Mouse (Mus musculus) hindbrain, embryonic 15.5 days (tissue): ENCODE measurements around the gene Them7. TPM values are rescaled to one million over a fixed set of nuclear protein-coding genes. Genes with fewer than 3 reads are reported as not detected.

Experiments
- ATAC-seq: fragments of 200-750 bp; cut with Nextera tagmentation; 2 replicates; pipeline ENCODE4 v1.8.0; 2017; ENCODE audit warnings: low read depth, moderate number of reproducible peaks, moderate TSS enrichment; ENCODE audit not compliant: low FRiP score
- H3K27ac ChIP-seq: fragments of 300-500 bp; sonication (generic); replicated peaks from 2 replicates; pipeline ENCODE4 v1.5.1; 2015; ENCODE audit warnings: mild to moderate bottlenecking, inconsistent platforms
- H3K27me3 ChIP-seq: fragments of 300-500 bp; sonication (generic); 2 replicates; pipeline ENCODE4 v1.6.1; 2015; ENCODE audit warnings: control low read depth, inconsistent platforms
- H3K36me3 ChIP-seq: fragments of 300-500 bp; sonication (generic); 2 replicates; pipeline ENCODE4 v1.6.1; 2015; ENCODE audit warnings: control low read depth, inconsistent platforms
- H3K4me1 ChIP-seq: fragments of 300-500 bp; sonication (generic); replicated peaks from 2 replicates; pipeline ENCODE4 v1.6.1; 2015; ENCODE audit warnings: control low read depth, inconsistent platforms
- H3K4me2 ChIP-seq: fragments of 300-500 bp; sonication (generic); 2 replicates; pipeline ENCODE4 v1.6.1; 2015; ENCODE audit warnings: moderate library complexity, mild to moderate bottlenecking, inconsistent platforms
- H3K4me3 ChIP-seq: fragments of 300-500 bp; sonication (generic); 2 replicates; pipeline ENCODE4 v1.5.1; 2015; ENCODE audit warnings: mild to moderate bottlenecking, inconsistent platforms
- H3K9ac ChIP-seq: fragments of 300-500 bp; sonication (generic); 2 replicates; pipeline ENCODE4 v1.6.1; 2015; ENCODE audit warnings: inconsistent platforms
- H3K9me3 ChIP-seq: fragments of 300-500 bp; sonication (generic); 2 replicates; pipeline ENCODE4 v1.6.1; 2016; ENCODE audit warnings: control low read depth, inconsistent platforms
- WGBS: fragments of 180-500 bp; shearing (Covaris S2); methylation state at CpG from one replicate; pipeline ENCODE4 v1.1.7; 2015; 5-methylcytosine and 5-hydroxymethylcytosine counted together
- polyA plus RNA-seq: library from polyadenylated mRNA; unstranded; fragments of >200 nt; fragmentation: Nextera tagmentation; extraction: Ambion mirVana; gene quantifications from 2 replicates; pipeline ENCODE4 v1.2.1, GENCODE M21; 2015

Gene Them7
- polyA plus RNA-seq, 1 experiment from 2014 or later = 0.09 TPM

DNA sequence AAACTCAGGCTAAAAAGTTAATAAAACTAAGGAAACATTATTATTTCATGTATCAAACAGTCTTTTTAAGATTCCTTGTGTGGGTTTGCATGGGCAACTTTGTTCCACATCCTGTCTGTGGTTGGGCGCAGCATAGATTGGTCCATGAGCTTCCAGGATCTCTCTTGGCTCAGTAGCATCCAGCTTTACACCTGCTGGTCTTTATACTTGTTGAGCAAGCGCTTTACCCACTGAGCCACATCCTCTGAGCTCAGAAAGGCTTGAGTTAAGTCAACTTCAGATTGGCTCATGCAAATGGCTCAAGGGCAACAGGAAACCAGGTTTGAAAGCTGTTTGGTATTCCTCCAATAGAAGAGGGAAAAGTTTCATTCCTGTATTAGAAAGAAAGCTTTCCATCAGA, 178.1 kb downstream of the Them7 start:
- H3K27ac ChIP-seq = no peak overlapping the region
- H3K9me3 ChIP-seq = no peaks in the 10 kb centered on the region
- no peak overlapping the region for H3K4me2 ChIP-seq
- no peak overlapping the region for H3K9ac ChIP-seq
- no peak overlapping the region for H3K4me3 ChIP-seq
- H3K27me3 ChIP-seq = peaks cover 9% of the 10 kb centered on the region; the same call in 1 of the 2 replicates
- 86% methylated on average over 2 of the region's 2 CpGs for WGBS
- ATAC-seq = no peak
- no peaks in the 10 kb centered on the region for H3K36me3 ChIP-seq
- H3K4me1 ChIP-seq = peaks cover 19% of the 10 kb centered on the region

DNA sequence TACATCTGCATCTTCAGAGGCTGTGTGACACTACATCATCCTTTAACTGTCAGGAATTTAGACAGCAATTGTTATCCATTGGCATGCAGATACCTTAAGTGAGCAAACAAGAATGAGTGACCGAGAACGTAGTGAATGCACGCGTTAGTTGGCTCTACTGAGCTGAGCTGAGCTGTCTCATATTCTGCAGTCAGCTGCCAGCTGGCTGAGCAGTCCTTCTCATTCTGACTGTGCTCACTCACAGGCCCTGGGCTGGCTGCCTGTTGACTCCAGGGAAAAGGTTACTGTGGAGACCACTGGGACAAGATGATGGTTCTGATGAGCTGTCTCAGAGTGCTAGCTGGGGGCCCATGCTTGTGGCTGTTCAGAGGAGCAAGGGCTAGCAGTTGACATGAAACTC, 184.4 kb downstream of the Them7 start:
- Histone ChIP-seq H3K4me2 (no peak overlapping the region), H3K4me3 (no peak overlapping the region), H3K36me3 (no peaks in the 10 kb centered on the region), H3K4me1 (no peaks in the 10 kb centered on the region), H3K9me3 (no peaks in the 10 kb centered on the region), H3K27me3 (no peaks in the 10 kb centered on the region), H3K9ac (no peak overlapping the region), H3K27ac (no peak overlapping the region)
- 49% methylated on average over 4 of the region's 4 CpGs for WGBS
- ATAC-seq = peak; percentile 59; the same call in 1 of the 2 replicates

GRCm38 (mm10) chr2:105409253-105409652, 185.1 kb downstream of the Them7 start:
- H3K9me3 ChIP-seq = no peaks in the 10 kb centered on the region
- H3K36me3 ChIP-seq = no peaks in the 10 kb centered on the region
- WGBS = 84% methylated on average over 1 of the region's 1 CpGs
- H3K4me1 ChIP-seq = no peaks in the 10 kb centered on the region
- no peak overlapping the region for H3K27ac ChIP-seq
- H3K9ac ChIP-seq = no peak overlapping the region
- H3K4me3 ChIP-seq = no peak overlapping the region
- ATAC-seq = no peak
- H3K27me3 ChIP-seq = no peaks in the 10 kb centered on the region
- H3K4me2 ChIP-seq = no peak overlapping the region

DNA sequence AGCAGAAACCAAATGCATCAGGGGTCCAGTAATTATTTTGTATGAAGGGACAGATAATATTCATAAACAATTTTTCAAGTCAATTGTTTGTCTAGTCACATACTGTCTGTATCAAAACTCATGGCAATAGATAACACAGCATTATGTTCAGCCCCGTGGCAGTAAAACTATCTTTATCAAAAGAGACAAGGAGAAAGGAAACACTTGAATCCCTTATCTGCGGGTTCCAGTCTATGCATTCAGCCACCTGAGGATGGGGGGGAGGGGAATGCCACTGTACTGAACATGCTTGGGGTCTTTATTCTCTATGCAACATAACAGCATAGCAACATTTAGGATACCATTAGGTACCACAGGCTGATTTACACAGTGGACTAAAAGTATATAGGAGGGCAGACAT, 190.2 kb downstream of the Them7 start:
- no peak for ATAC-seq
- Histone ChIP-seq H3K27me3 (no peaks in the 10 kb centered on the region), H3K4me1 (peaks cover 22% of the 10 kb centered on the region), H3K9me3 (no peaks in the 10 kb centered on the region), H3K27ac (no peak overlapping the region), H3K4me2 (no peak overlapping the region), H3K4me3 (no peak overlapping the region), H3K9ac (no peak overlapping the region), H3K36me3 (no peaks in the 10 kb centered on the region)
- 77% methylated on average over 2 of the region's 2 CpGs for WGBS

DNA sequence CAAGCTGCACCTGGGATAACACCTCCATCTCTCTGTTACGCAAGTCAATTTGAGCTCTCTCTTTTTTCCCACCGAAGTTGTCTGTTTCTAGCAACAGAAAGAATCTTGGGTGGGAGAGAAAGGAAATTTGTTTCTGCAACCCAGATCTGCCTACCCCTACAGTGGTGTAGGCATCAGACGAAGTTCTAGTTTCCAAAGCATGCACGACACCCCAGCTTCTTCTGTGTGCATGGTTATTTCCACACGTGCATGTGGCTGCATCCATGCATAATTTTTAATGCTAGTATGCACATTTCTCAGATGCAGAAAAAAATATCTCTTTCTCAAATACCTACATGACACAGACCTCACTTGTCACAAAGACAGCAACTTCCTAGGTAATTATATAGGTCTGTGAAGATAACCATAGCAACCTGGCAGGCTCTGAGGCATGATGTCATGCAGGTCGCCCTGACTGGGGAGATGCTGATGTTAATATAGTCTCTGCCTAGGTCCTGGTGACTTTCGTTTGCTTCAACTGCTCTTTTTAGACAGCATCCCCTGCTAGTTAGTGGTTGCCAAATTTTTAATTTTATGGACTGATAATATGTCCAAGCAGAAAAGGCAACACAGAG, 192.0 kb downstream of the Them7 start:
- no peaks in the 10 kb centered on the region for H3K9me3 ChIP-seq
- H3K4me1 ChIP-seq = peaks cover 22% of the 10 kb centered on the region
- H3K27me3 ChIP-seq = no peaks in the 10 kb centered on the region
- no peak overlapping the region for H3K4me3 ChIP-seq
- no peaks in the 10 kb centered on the region for H3K36me3 ChIP-seq
- H3K9ac ChIP-seq = no peak overlapping the region
- 51% methylated on average over 7 of the region's 7 CpGs for WGBS
- H3K4me2 ChIP-seq = no peak overlapping the region
- peak; percentile 75 for ATAC-seq
- H3K27ac ChIP-seq = no peak overlapping the region

- Histone ChIP-seq H3K4me3 (no peak overlapping the region), H3K9ac (no peak overlapping the region), H3K4me1 (peaks cover 22% of the 10 kb centered on the region), H3K36me3 (no peaks in the 10 kb centered on the region), H3K4me2 (peak overlapping the region; percentile 1; the same call in 1 of the 2 replicates), H3K27me3 (no peaks in the 10 kb centered on the region), H3K27ac (peak overlapping the region; percentile 18; the same call in 1 of the 2 replicates), H3K9me3 (no peaks in the 10 kb centered on the region)
- 0 out of 2 replicates have a peak, but pooled peaks have one; percentile 59 for ATAC-seq
- 24% methylated on average over 8 of the region's 8 CpGs for WGBS
Measured at GRCm38 (mm10) chr2:105416660-105417348, 192.7 kb downstream of the Them7 start.

DNA sequence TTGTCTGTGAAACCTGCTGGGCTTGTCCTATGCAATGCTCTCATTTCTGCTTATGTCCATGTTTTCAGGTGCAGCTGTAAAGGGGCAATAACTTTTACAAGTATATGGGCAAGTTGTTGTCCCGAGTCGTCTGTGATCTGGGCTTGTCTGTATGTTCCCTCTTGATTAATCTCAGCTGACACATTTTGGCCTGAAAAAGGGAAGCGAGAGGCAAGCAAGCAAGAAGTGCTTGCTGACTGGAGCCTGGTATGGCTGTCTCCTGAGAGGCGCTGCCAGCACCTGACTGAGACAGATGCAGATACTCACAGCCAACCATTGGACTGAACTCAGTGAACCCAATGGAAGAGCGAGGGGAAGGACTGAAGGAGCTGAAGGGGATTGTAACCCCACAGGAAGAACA, 193.5 kb downstream of the Them7 start:
- Histone ChIP-seq H3K27ac (no peak overlapping the region), H3K36me3 (no peaks in the 10 kb centered on the region), H3K4me2 (no peak overlapping the region), H3K9me3 (no peaks in the 10 kb centered on the region), H3K27me3 (no peaks in the 10 kb centered on the region), H3K4me1 (peaks cover 22% of the 10 kb centered on the region), H3K4me3 (no peak overlapping the region), H3K9ac (no peak overlapping the region)
- no peak for ATAC-seq
- 82% methylated on average over 5 of the region's 5 CpGs for WGBS

DNA sequence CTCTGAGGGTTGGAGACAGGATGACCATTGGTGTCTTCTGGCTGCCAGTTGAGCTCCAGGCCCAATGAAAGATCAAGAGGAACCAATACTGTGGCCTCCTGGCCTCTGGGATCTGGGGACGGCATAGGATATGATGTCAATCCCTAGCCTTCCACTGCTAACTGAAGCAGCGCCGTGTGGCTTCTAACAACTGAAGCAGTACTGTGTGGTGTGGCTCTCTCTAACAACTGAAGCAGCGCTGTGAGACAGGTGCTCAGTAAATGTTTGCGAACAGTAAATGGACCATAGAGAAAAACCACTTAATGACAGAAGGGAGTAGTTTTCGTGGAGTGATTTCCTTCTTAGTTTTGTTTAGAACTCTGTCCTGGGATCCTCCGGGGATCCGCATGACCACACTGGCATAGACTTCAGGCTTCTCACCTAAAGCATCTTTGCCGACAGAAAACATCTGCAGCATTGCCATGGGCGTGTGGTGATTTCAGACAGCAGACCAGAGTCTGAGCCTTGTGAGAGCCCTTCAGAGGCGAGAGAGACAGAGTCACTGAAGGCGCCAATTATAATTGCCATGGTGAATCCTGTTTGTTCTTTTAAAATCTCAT, 194.6 kb downstream of the Them7 start:
- Histone ChIP-seq H3K4me3 (no peak overlapping the region), H3K36me3 (no peaks in the 10 kb centered on the region), H3K4me1 (peaks cover 22% of the 10 kb centered on the region), H3K4me2 (no peak overlapping the region), H3K27ac (no peak overlapping the region), H3K9ac (no peak overlapping the region), H3K27me3 (no peaks in the 10 kb centered on the region), H3K9me3 (no peaks in the 10 kb centered on the region)
- WGBS = 88% methylated on average over 12 of the region's 12 CpGs
- ATAC-seq = no peak

- H3K27ac ChIP-seq = no peak overlapping the region
- 81% methylated on average over 8 of the region's 8 CpGs for WGBS
Measured at GRCm38 (mm10) chr2:105427447-105427846, 203.3 kb downstream of the Them7 start.

GRCm38 (mm10) chr2:105428029-105428428, 203.9 kb downstream of the Them7 start:
- 4% methylated on average over 12 of the region's 12 CpGs for WGBS
- no peaks in the 10 kb centered on the region for H3K9me3 ChIP-seq
- H3K4me2 ChIP-seq = no peak overlapping the region
- 0 out of 2 replicates have a peak, but pooled peaks have one; percentile 40 for ATAC-seq
- no peak overlapping the region for H3K9ac ChIP-seq
- no peaks in the 10 kb centered on the region for H3K4me1 ChIP-seq
- peaks cover 19% of the 10 kb centered on the region; the same call in 1 of the 2 replicates for H3K27me3 ChIP-seq
- no peak overlapping the region for H3K4me3 ChIP-seq
- no peak overlapping the region for H3K27ac ChIP-seq
- H3K36me3 ChIP-seq = no peaks in the 10 kb centered on the region

More at GRCm38 (mm10) chr2:105427447-105427846, 203.3 kb downstream of the Them7 start:
- no peak overlapping the region for H3K4me3 ChIP-seq
- no peaks in the 10 kb centered on the region for H3K36me3 ChIP-seq
- H3K9me3 ChIP-seq = no peaks in the 10 kb centered on the region
- ATAC-seq = no peak
- H3K27me3 ChIP-seq = peaks cover 16% of the 10 kb centered on the region; the same call in 1 of the 2 replicates
- no peak overlapping the region for H3K4me2 ChIP-seq
- H3K4me1 ChIP-seq = no peaks in the 10 kb centered on the region
- no peak overlapping the region for H3K9ac ChIP-seq

DNA sequence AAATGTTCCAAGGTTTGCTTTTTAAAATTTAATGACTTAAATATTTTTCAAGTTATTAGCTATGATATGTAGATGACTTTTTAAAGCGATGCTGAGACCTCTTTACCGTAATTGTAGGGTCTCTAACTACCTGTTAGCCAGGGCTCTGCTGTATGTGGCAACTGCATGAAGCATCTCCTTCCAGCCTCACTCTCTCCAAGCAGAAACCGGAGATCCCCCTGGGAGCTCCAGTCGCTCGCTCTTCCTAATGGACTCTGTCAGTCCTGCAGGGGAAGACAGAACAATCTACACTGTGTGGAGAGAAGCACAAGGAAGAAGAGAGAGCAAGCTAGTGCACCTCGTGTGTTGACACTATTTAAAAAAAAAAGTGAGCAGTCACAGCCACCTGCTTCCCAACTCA, 204.3 kb downstream of the Them7 start:
- Histone ChIP-seq H3K36me3 (no peaks in the 10 kb centered on the region), H3K4me3 (no peak overlapping the region), H3K9me3 (no peaks in the 10 kb centered on the region), H3K4me2 (no peak overlapping the region), H3K4me1 (no peaks in the 10 kb centered on the region), H3K27ac (no peak overlapping the region), H3K9ac (no peak overlapping the region), H3K27me3 (peaks cover 19% of the 10 kb centered on the region; the same call in 1 of the 2 replicates)
- WGBS = 20% methylated on average over 6 of the region's 6 CpGs
- ATAC-seq = no peak
